Mouse (Mus musculus) liver, embryonic 14.5 days (tissue): ENCODE data around the gene Dnajc22.

Experiments
- CTCF ChIP-seq: IDR thresholded peaks from 2 replicates; pipeline ENCODE4 v1.5.1; 2016; ENCODE audit warnings: antibody characterized with exemption, low read depth, control low read depth
- EP300 ChIP-seq: IDR thresholded peaks from 2 replicates; pipeline ENCODE4 v1.6.1; 2016; ENCODE audit warnings: antibody characterized with exemption, low read depth

DNA sequence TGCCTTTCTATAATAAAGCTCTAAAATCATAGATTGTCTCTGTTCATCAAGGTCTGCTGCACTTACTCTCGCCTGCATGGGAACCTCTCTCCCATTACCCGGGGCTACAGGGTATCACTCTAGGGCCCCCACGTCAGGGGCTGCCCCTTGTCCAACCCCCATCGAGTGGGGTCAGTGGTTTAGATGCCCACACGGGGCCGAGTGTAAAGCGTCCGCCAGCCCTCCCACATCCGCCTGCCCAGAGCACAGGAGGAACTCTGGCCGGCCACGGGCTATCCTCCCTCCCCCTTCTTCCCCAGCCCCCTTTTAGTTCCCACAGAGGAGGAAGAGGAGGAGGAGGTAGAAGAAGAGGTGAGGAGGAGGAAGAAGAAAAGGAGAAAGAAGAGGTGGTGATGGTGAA is 27.8 kb downstream of the Dnajc22 start:
- TF ChIP-seq CTCF (no peak), EP300 (no peak)
